Mouse (Mus musculus) spleen, adult 2 months (tissue): Measurements from ENCODE around the gene Aif1l.

Experiments used
- CTCF ChIP-seq: fragments of 200-500 bp; IDR thresholded peaks from 2 replicates; pipeline ENCODE4 v1.5.1; 2011; ENCODE audit warnings: mild to moderate bottlenecking, inconsistent platforms; ENCODE audit not compliant: insufficient read depth, insufficient read length, insufficient replicate concordance; ENCODE audit errors: extremely low read depth
- POLR2A ChIP-seq: fragments of 200-500 bp; IDR thresholded peaks from 2 replicates; pipeline ENCODE4 v1.6.1; 2011; ENCODE audit warnings: low read depth, low read length, inconsistent platforms

DNA sequence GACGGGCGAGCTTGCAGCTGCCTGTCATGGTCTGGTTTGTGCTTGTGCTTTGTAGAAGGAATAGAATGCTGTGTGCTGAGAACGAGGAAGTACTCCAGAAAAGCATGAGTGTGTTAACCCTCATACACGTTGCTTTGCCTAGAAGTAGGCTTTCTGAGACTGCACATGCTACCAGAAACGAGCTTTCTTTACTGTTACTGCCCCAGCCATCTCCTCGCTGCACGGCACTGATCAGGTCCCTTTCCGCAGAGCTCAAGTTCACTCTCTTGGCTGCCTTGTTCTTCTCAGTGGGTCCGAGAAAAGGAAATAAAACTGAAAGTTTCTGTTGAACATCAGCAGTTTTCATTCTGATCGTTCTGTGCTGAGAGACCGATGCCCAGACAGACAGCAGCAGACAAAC lies 58.8 kb downstream of the Aif1l start:
- no peak for TF ChIP-seq CTCF
- TF ChIP-seq POLR2A: no peak
